Mouse (Mus musculus) olfactory bulb, adult 2 months (tissue): ENCODE data around the gene Kcnq5.

ENCODE experiments used
- CTCF ChIP-seq: fragments of 200-500 bp; IDR thresholded peaks from 2 replicates; pipeline ENCODE4 v1.5.1; 2012; ENCODE audit warnings: low read depth, mild to moderate bottlenecking, low read length, moderate library complexity; ENCODE audit not compliant: insufficient read depth
- POLR2A ChIP-seq: fragments of 200-500 bp; IDR thresholded peaks from 2 replicates; pipeline ENCODE4 v1.6.1; 2012; ENCODE audit warnings: mild to moderate bottlenecking, low read depth, low read length, moderate library complexity; ENCODE audit not compliant: insufficient read depth

DNA sequence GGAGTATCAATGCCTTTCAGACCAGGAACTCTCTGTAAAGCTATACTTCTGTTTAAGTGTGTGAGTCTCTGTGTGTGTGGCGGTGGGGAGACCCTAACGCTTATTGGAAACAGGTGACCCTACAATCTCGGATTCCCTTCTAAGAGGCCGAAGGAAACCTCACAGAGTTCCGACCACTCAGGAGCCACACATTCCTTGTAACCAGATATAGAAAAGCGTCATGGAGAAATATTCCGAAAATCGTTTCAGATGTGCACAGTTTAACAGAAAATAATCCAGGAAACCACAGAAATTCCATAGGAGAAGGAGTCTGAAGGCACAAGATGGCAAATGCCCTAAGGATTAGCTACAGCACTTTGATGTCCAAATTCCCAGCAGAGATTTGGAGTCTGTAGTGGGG, 440.3 kb downstream of the Kcnq5 start:
- TF ChIP-seq CTCF = no peak
- TF ChIP-seq POLR2A = no peak
